Mouse (Mus musculus): ENCODE data around the gene Reep6. TPM values are rescaled to one million over a fixed set of nuclear protein-coding genes. Genes with fewer than 3 reads are reported as not detected.
A peak's percentile ranks its signal among the peaks of the same experiment; 100 is the strongest.

Gene Reep6
- polyA plus RNA-seq, 1 experiment from 2014 or later, result 13.7 TPM

GRCm38 (mm10) chr10:80320340-80320760 lies 9.4 kb upstream of the Reep6 start, which contains the start of gene 2310011J03Rik:
Gene 2310011J03Rik, minus strand, starts transcription at chr10:80320537.
- Histone ChIP-seq H3K36me3 (peaks cover 18% of the 10 kb centered on the region; the same call in 1 of the 2 replicates), H3K27ac (replicated peaks) (peak within 1 kb of the TSS; percentile 81), H3K9me3 (replicated peaks) (no peaks in the 10 kb centered on the region), H3K9ac (peak within 1 kb of the TSS; percentile 60), H3K4me2 (replicated peaks) (peak within 1 kb of the TSS; percentile 78), H3K4me3 (replicated peaks) (peak within 1 kb of the TSS; percentile 64), H3K27me3 (peaks cover 24% of the 10 kb centered on the region), H3K4me1 (peaks cover 57% of the 10 kb centered on the region)
- under 1% methylated on average over 34 of the region's 34 CpGs for WGBS
- peak; percentile 66 for ATAC-seq (ENCODE audit: insufficient number of reproducible peaks, low FRiP score, low TSS enrichment, low read depth)

GRCm38 (mm10) chr10:80321014-80321669 lies 8.6 kb upstream of the Reep6 start:
- no peak overlapping the region for H3K27ac ChIP-seq (replicated peaks)
- H3K4me3 ChIP-seq (replicated peaks), result no peak overlapping the region
- WGBS, result 78% methylated on average over 6 of the region's 6 CpGs
- H3K9ac ChIP-seq, result no peak overlapping the region
- no peak for ATAC-seq (ENCODE audit: insufficient number of reproducible peaks, low FRiP score, low TSS enrichment, low read depth)
- H3K27me3 ChIP-seq, result peaks cover 16% of the 10 kb centered on the region
- H3K4me1 ChIP-seq, result peaks cover 57% of the 10 kb centered on the region
- H3K36me3 ChIP-seq, result peaks cover 18% of the 10 kb centered on the region; the same call in 1 of the 2 replicates
- no peaks in the 10 kb centered on the region for H3K9me3 ChIP-seq (replicated peaks)
- no peak overlapping the region for H3K4me2 ChIP-seq (replicated peaks)

DNA sequence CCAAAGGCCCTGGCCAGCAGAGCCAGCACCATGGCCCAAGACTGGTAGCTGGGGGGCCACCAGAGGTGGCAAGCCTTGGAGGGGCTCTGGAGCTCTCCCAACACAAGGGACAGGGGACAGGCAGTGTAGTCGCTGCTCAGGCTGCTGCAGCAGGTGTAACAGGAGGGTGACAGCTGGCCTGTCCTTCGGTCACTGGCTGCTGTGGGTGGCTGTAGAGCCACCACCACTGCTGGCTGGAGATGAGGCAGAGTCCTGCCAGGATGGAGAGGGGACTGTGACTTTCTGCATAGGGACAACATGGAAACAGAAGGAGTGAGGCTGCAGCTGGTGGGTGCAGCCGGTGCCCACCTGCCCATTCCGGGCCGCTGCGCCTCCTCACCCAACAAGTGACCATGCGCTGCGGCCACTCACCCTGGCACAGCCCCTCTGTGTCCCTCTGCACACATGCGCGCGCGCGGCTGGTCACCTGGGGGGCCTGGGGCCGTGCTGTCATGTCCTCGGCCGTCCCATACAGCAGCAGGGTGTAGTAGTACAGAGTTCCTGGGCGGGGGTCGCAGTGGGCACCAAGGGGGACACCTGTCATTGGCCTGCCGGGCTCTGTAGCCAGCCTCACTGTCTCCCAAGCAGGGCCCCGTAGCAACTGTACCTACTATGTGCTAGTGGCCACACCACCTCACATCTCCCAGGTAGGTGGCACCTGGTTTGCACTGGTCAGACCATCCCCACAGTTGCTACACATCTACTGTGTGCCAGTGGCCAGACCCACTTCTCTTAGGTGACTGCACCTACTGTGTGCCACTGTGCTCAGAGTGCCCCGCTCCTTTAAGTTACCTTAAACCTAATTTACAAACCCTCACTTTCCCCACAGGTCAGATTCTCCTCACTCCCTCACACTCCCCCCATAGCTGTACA lies 7.8 kb upstream of the Reep6 start:
- no peak for ATAC-seq (ENCODE audit: insufficient number of reproducible peaks, low FRiP score, low TSS enrichment, low read depth)
- Histone ChIP-seq H3K36me3 (peaks cover 18% of the 10 kb centered on the region; the same call in 1 of the 2 replicates), H3K9ac (no peak overlapping the region), H3K27ac (replicated peaks) (no peak overlapping the region), H3K4me1 (peaks cover 50% of the 10 kb centered on the region), H3K27me3 (peaks cover 8% of the 10 kb centered on the region), H3K4me2 (replicated peaks) (peak overlapping the region; percentile 100), H3K9me3 (replicated peaks) (no peaks in the 10 kb centered on the region), H3K4me3 (replicated peaks) (peak overlapping the region; percentile 62; the same call in 1 of the 2 replicates)
- 88% methylated on average over 21 of the region's 21 CpGs for WGBS

- peak overlapping the region; percentile 100 for H3K4me2 ChIP-seq (replicated peaks)
- peaks cover 47% of the 10 kb centered on the region for H3K4me1 ChIP-seq
- peaks cover 12% of the 10 kb centered on the region; the same call in 1 of the 2 replicates for H3K36me3 ChIP-seq
- no peak overlapping the region for H3K27ac ChIP-seq (replicated peaks)
- ATAC-seq (ENCODE audit: insufficient number of reproducible peaks, low FRiP score, low TSS enrichment, low read depth), result no peak
- H3K4me3 ChIP-seq (replicated peaks), result peak overlapping the region; percentile 62
- peak overlapping the region; percentile 37 for H3K9ac ChIP-seq
- no peaks in the 10 kb centered on the region for H3K27me3 ChIP-seq
- no peaks in the 10 kb centered on the region for H3K9me3 ChIP-seq (replicated peaks)
- WGBS, result 3% methylated on average over 28 of the region's 28 CpGs
Observed at GRCm38 (mm10) chr10:80322811-80323211, 6.9 kb upstream of the Reep6 start.

DNA sequence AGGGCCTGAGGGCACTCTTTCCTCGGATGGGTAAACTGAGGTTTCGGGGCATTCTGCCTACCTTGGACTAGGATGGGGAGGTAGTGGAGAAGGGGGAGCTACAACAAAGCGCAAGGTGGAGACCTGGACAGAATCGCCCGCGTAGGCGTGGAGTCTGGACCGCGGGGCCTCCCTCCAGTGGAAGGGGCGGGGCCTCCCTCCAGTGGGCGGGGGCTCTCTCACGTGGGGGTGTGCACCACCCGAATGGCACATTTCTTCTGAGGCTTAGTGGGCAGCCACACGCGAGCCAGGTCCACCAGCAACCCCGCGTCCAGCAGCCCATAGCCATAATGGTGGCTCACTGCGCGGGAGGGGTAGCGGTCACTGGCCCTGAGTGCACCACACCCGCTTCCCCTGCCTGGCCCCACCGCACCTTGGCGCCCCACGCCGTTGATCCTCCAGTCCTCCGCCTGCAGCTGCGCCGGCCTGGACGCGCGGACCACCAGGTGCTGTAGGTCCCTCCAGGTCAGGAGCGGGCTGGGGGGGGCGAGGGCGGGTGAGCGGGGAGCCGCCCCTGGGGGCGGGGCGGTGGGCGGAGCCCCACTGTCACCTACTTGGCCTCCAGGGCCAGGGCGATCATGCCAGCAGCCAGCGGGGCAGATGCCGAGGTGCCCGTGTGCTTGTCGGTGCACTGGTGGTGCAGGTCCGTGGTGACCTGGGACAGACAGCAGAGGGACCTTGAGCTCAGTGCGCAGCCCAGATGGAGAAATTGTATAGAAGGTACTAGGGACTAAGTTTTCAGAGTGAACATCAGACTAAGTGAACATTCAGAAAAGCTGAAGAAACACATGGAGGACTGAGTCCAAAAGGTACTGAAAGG lies 6.3 kb upstream of the Reep6 start:
- peak overlapping the region; percentile 62 for H3K4me3 ChIP-seq (replicated peaks)
- H3K27ac ChIP-seq (replicated peaks), result no peak overlapping the region
- ATAC-seq (ENCODE audit: insufficient number of reproducible peaks, low FRiP score, low TSS enrichment, low read depth), result peak; percentile 24
- H3K36me3 ChIP-seq, result peaks cover 7% of the 10 kb centered on the region; the same call in 1 of the 2 replicates
- peak overlapping the region; percentile 37 for H3K9ac ChIP-seq
- H3K4me2 ChIP-seq (replicated peaks), result peak overlapping the region; percentile 100
- no peaks in the 10 kb centered on the region for H3K9me3 ChIP-seq (replicated peaks)
- H3K4me1 ChIP-seq, result peaks cover 46% of the 10 kb centered on the region
- 2% methylated on average over 46 of the region's 46 CpGs for WGBS
- no peaks in the 10 kb centered on the region for H3K27me3 ChIP-seq

- Histone ChIP-seq H3K27ac (replicated peaks) (no peak overlapping the region), H3K9me3 (replicated peaks) (no peaks in the 10 kb centered on the region), H3K9ac (no peak overlapping the region), H3K4me1 (peaks cover 41% of the 10 kb centered on the region), H3K4me3 (replicated peaks) (peak overlapping the region; percentile 62), H3K27me3 (no peaks in the 10 kb centered on the region), H3K4me2 (replicated peaks) (no peak overlapping the region; the same call in 1 of the 2 replicates), H3K36me3 (no peaks in the 10 kb centered on the region)
- no peak for ATAC-seq (ENCODE audit: insufficient number of reproducible peaks, low FRiP score, low TSS enrichment, low read depth)
- 77% methylated on average over 17 of the region's 17 CpGs for WGBS
Observed at GRCm38 (mm10) chr10:80324120-80325037, 5.4 kb upstream of the Reep6 start.

- Histone ChIP-seq H3K27ac (replicated peaks) (no peak overlapping the region), H3K4me3 (replicated peaks) (no peak overlapping the region), H3K27me3 (no peaks in the 10 kb centered on the region), H3K36me3 (no peaks in the 10 kb centered on the region), H3K4me1 (peaks cover 42% of the 10 kb centered on the region), H3K9me3 (replicated peaks) (no peaks in the 10 kb centered on the region), H3K4me2 (replicated peaks) (no peak overlapping the region), H3K9ac (no peak overlapping the region)
- ATAC-seq (ENCODE audit: insufficient number of reproducible peaks, low FRiP score, low TSS enrichment, low read depth), result no peak
- WGBS, result 85% methylated on average over 21 of the region's 21 CpGs
Observed at GRCm38 (mm10) chr10:80325045-80325444, 4.7 kb upstream of the Reep6 start.

GRCm38 (mm10) chr10:80330084-80330483 lies 331 bp downstream of the Reep6 start:
- peak overlapping the region; percentile 93 for H3K4me2 ChIP-seq (replicated peaks)
- H3K27me3 ChIP-seq, result 0 out of 2 replicates have a peak, but pooled peaks cover 3% of the 10 kb centered on the region
- ATAC-seq (ENCODE audit: insufficient number of reproducible peaks, low FRiP score, low TSS enrichment, low read depth), result 0 out of 2 replicates have a peak, but pooled peaks have one; percentile 2
- no peaks in the 10 kb centered on the region for H3K36me3 ChIP-seq
- H3K27ac ChIP-seq (replicated peaks), result no peak overlapping the region
- no peaks in the 10 kb centered on the region for H3K9me3 ChIP-seq (replicated peaks)
- 2% methylated on average over 41 of the region's 41 CpGs for WGBS
- peaks cover 33% of the 10 kb centered on the region for H3K4me1 ChIP-seq
- peak overlapping the region; percentile 26; the same call in 1 of the 2 replicates for H3K9ac ChIP-seq
- peak overlapping the region; percentile 48 for H3K4me3 ChIP-seq (replicated peaks)

DNA sequence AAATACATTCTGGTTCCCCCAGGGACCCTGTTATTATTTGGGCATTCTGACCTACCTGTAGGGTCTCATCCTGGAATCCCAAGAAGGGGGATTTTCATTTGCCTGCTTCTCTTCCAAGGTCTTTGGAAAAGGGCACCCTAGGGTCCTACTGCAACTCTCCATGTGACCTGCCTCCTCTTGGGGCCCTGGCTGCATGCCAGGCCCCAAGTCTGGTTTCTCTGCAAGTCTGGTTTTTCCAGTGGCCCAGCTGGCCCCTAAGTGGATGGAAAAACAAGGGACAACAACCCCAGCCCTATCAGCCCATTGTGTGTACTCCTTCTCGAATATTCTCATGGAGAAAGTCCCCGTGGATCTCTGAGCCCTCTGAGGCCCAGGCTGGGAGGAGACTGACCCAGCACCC lies 1.1 kb downstream of the Reep6 start:
- no peak for ATAC-seq (ENCODE audit: insufficient number of reproducible peaks, low FRiP score, low TSS enrichment, low read depth)
- H3K9ac ChIP-seq, result no peak overlapping the region
- 0 out of 2 replicates have a peak, but pooled peaks cover 3% of the 10 kb centered on the region for H3K27me3 ChIP-seq
- H3K36me3 ChIP-seq, result no peaks in the 10 kb centered on the region
- peak overlapping the region; percentile 93; the same call in 1 of the 2 replicates for H3K4me2 ChIP-seq (replicated peaks)
- H3K4me3 ChIP-seq (replicated peaks), result peak overlapping the region; percentile 48; the same call in 1 of the 2 replicates
- WGBS, result 68% methylated on average over 2 of the region's 2 CpGs
- H3K27ac ChIP-seq (replicated peaks), result no peak overlapping the region
- peaks cover 33% of the 10 kb centered on the region for H3K4me1 ChIP-seq
- no peaks in the 10 kb centered on the region for H3K9me3 ChIP-seq (replicated peaks)
